Mouse (Mus musculus): ENCODE results near the gene Camkk2. TPM values are rescaled to one million over a fixed set of nuclear protein-coding genes. Genes with fewer than 3 reads are reported as not detected.

Gene Camkk2
- polyA plus RNA-seq, 1 experiment = 26.2 TPM

DNA sequence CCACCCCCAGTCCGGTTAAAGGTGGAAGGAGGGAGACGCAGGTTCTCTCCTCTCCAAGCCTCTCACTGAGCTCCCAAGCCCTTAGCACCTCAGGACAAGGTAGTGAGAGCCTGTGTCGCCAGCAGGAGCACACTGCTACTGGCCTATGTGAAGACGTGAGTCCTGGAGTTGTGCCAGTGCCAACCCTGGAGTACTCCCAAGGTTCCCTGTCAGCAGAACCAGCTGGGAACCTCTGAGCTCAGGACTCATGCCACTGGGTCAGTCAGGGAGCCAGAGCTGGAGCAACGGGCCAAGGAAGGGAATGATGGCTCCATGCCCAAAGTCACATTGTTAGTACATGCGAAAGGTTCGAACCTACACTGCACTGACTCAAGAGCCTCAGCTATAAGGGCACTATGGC lies 22.5 kb downstream of the Camkk2 start:
- Histone ChIP-seq H3K27me3 (ENCODE audit: control insufficient read depth, insufficient read depth, low read length, poor library complexity, severe bottlenecking) (no peaks in the 10 kb centered on the region), H3K36me3 (ENCODE audit: control insufficient read depth, insufficient read depth, low read length, poor library complexity, severe bottlenecking) (0 out of 2 replicates have a peak, but pooled peaks cover 2% of the 10 kb centered on the region), H3K4me1 (ENCODE audit: control insufficient read depth, insufficient read depth, low read length) (no peaks in the 10 kb centered on the region), H3K9ac (ENCODE audit: low read depth, poor library complexity, severe bottlenecking) (no peak overlapping the region), H3K27ac (ENCODE audit: insufficient read depth, low read length) (no peak overlapping the region), H3K4me3 (ENCODE audit: low read depth, low read length) (no peak overlapping the region), H3K9me3 (replicated peaks; ENCODE audit: control insufficient read depth, insufficient read depth, low read length, poor library complexity, severe bottlenecking) (no peaks in the 10 kb centered on the region)
- no peak for TF ChIP-seq CTCF (IDR thresholded peaks at IDR 0.05; ENCODE audit: low read depth, low read length)
- TF ChIP-seq POLR2A (IDR thresholded peaks at IDR 0.05; ENCODE audit: insufficient read depth, low read length) = no peak
- TF ChIP-seq EP300 (IDR thresholded peaks at IDR 0.05; ENCODE audit: insufficient read depth, low read depth, low read length) = no peak

DNA sequence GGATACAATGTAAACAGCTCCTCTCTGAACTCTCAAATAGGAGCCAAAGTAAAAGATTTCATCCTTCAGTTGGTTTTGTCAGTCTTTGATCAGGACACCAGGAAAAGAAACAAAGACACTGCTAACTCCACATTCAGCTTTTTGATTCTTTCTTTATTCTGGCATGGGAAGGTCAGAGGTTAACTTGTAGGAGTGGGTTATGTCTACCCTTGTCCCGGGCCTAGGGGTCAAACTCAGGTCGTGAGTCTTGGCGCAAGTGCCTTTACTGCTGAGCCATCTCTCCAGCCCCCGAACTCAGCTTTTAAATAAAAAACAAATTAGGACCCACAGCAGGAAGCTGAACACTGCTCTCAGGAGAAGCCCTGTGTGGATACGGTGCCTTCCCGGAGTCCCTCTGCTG lies 23.1 kb downstream of the Camkk2 start:
- Histone ChIP-seq H3K27me3 (ENCODE audit: control insufficient read depth, insufficient read depth, low read length, poor library complexity, severe bottlenecking) (no peaks in the 10 kb centered on the region), H3K4me1 (ENCODE audit: control insufficient read depth, insufficient read depth, low read length) (no peaks in the 10 kb centered on the region), H3K9ac (ENCODE audit: low read depth, poor library complexity, severe bottlenecking) (no peak overlapping the region), H3K4me3 (ENCODE audit: low read depth, low read length) (no peak overlapping the region), H3K36me3 (ENCODE audit: control insufficient read depth, insufficient read depth, low read length, poor library complexity, severe bottlenecking) (0 out of 2 replicates have a peak, but pooled peaks cover 2% of the 10 kb centered on the region), H3K9me3 (replicated peaks; ENCODE audit: control insufficient read depth, insufficient read depth, low read length, poor library complexity, severe bottlenecking) (no peaks in the 10 kb centered on the region), H3K27ac (ENCODE audit: insufficient read depth, low read length) (no peak overlapping the region)
- TF ChIP-seq POLR2A (IDR thresholded peaks at IDR 0.05; ENCODE audit: insufficient read depth, low read length) (no peak), EP300 (IDR thresholded peaks at IDR 0.05; ENCODE audit: insufficient read depth, low read depth, low read length) (no peak), CTCF (IDR thresholded peaks at IDR 0.05; ENCODE audit: low read depth, low read length) (no peak)

DNA sequence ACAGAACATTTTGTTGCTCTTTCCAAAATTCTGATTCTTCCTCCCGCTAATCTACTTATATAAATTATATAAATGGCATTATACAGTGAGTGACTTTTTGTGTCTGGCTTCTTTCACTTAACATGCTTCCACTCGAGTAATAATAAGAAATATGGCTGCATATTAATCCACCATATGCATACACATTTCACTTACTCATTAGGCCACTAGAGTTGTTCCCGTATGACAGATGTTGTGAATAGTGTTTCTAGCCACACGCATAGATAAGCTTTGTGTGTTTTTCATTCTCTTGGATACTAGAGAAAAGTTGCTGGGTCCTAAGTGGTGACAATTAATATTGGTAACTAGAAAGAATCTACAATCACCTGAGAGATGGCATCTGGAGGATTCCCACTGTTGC lies 23.6 kb downstream of the Camkk2 start:
- no peaks in the 10 kb centered on the region for H3K9me3 ChIP-seq (replicated peaks; ENCODE audit: control insufficient read depth, insufficient read depth, low read length, poor library complexity, severe bottlenecking)
- H3K4me1 ChIP-seq (ENCODE audit: control insufficient read depth, insufficient read depth, low read length) = no peaks in the 10 kb centered on the region
- no peak overlapping the region for H3K9ac ChIP-seq (ENCODE audit: low read depth, poor library complexity, severe bottlenecking)
- H3K4me3 ChIP-seq (ENCODE audit: low read depth, low read length) = no peak overlapping the region
- H3K27ac ChIP-seq (ENCODE audit: insufficient read depth, low read length) = no peak overlapping the region
- no peaks in the 10 kb centered on the region for H3K27me3 ChIP-seq (ENCODE audit: control insufficient read depth, insufficient read depth, low read length, poor library complexity, severe bottlenecking)
- 0 out of 2 replicates have a peak, but pooled peaks cover 2% of the 10 kb centered on the region for H3K36me3 ChIP-seq (ENCODE audit: control insufficient read depth, insufficient read depth, low read length, poor library complexity, severe bottlenecking)
- TF ChIP-seq EP300 (IDR thresholded peaks at IDR 0.05; ENCODE audit: insufficient read depth, low read depth, low read length) (no peak), CTCF (IDR thresholded peaks at IDR 0.05; ENCODE audit: low read depth, low read length) (no peak), POLR2A (IDR thresholded peaks at IDR 0.05; ENCODE audit: insufficient read depth, low read length) (no peak)

- H3K27ac ChIP-seq (ENCODE audit: insufficient read depth, low read length) = no peak overlapping the region
- no peaks in the 10 kb centered on the region for H3K9me3 ChIP-seq (replicated peaks; ENCODE audit: control insufficient read depth, insufficient read depth, low read length, poor library complexity, severe bottlenecking)
- 0 out of 2 replicates have a peak, but pooled peaks cover 2% of the 10 kb centered on the region for H3K36me3 ChIP-seq (ENCODE audit: control insufficient read depth, insufficient read depth, low read length, poor library complexity, severe bottlenecking)
- TF ChIP-seq CTCF (IDR thresholded peaks at IDR 0.05; ENCODE audit: low read depth, low read length) = no peak
- no peak for TF ChIP-seq EP300 (IDR thresholded peaks at IDR 0.05; ENCODE audit: insufficient read depth, low read depth, low read length)
- no peak for TF ChIP-seq POLR2A (IDR thresholded peaks at IDR 0.05; ENCODE audit: insufficient read depth, low read length)
- H3K9ac ChIP-seq (ENCODE audit: low read depth, poor library complexity, severe bottlenecking) = no peak overlapping the region
- H3K4me3 ChIP-seq (ENCODE audit: low read depth, low read length) = no peak overlapping the region
- no peaks in the 10 kb centered on the region for H3K4me1 ChIP-seq (ENCODE audit: control insufficient read depth, insufficient read depth, low read length)
- H3K27me3 ChIP-seq (ENCODE audit: control insufficient read depth, insufficient read depth, low read length, poor library complexity, severe bottlenecking) = no peaks in the 10 kb centered on the region
Observed at GRCm38 (mm10) chr5:122754477-122754876, 24.7 kb downstream of the Camkk2 start.

GRCm38 (mm10) chr5:122747950-122748349 lies 31.3 kb downstream of the Camkk2 start:
- Histone ChIP-seq H3K4me3 (ENCODE audit: low read depth, low read length) (no peak overlapping the region), H3K36me3 (ENCODE audit: control insufficient read depth, insufficient read depth, low read length, poor library complexity, severe bottlenecking) (no peaks in the 10 kb centered on the region), H3K27me3 (ENCODE audit: control insufficient read depth, insufficient read depth, low read length, poor library complexity, severe bottlenecking) (no peaks in the 10 kb centered on the region), H3K4me1 (ENCODE audit: control insufficient read depth, insufficient read depth, low read length) (no peaks in the 10 kb centered on the region), H3K27ac (ENCODE audit: insufficient read depth, low read length) (no peak overlapping the region), H3K9me3 (replicated peaks; ENCODE audit: control insufficient read depth, insufficient read depth, low read length, poor library complexity, severe bottlenecking) (no peaks in the 10 kb centered on the region), H3K9ac (ENCODE audit: low read depth, poor library complexity, severe bottlenecking) (no peak overlapping the region)
- no peak for TF ChIP-seq CTCF (IDR thresholded peaks at IDR 0.05; ENCODE audit: low read depth, low read length)
- no peak for TF ChIP-seq POLR2A (IDR thresholded peaks at IDR 0.05; ENCODE audit: insufficient read depth, low read length)
- no peak for TF ChIP-seq EP300 (IDR thresholded peaks at IDR 0.05; ENCODE audit: insufficient read depth, low read depth, low read length)

GRCm38 (mm10) chr5:122743880-122744422 lies 35.3 kb downstream of the Camkk2 start:
- Histone ChIP-seq H3K27ac (ENCODE audit: insufficient read depth, low read length) (no peak overlapping the region), H3K4me3 (ENCODE audit: low read depth, low read length) (peak overlapping the region; percentile 55), H3K9me3 (replicated peaks; ENCODE audit: control insufficient read depth, insufficient read depth, low read length, poor library complexity, severe bottlenecking) (no peaks in the 10 kb centered on the region), H3K4me1 (ENCODE audit: control insufficient read depth, insufficient read depth, low read length) (no peaks in the 10 kb centered on the region), H3K27me3 (ENCODE audit: control insufficient read depth, insufficient read depth, low read length, poor library complexity, severe bottlenecking) (no peaks in the 10 kb centered on the region), H3K9ac (ENCODE audit: low read depth, poor library complexity, severe bottlenecking) (no peak overlapping the region), H3K36me3 (ENCODE audit: control insufficient read depth, insufficient read depth, low read length, poor library complexity, severe bottlenecking) (no peaks in the 10 kb centered on the region)
- TF ChIP-seq CTCF (IDR thresholded peaks at IDR 0.05; ENCODE audit: low read depth, low read length) (no peak), POLR2A (IDR thresholded peaks at IDR 0.05; ENCODE audit: insufficient read depth, low read length) (no peak), EP300 (IDR thresholded peaks at IDR 0.05; ENCODE audit: insufficient read depth, low read depth, low read length) (no peak)
